Mouse (Mus musculus) ES-CJ7 (cell line): ENCODE measurements around the gene Mri1.

Source experiments
- DNase-seq: peaks from one replicate; pipeline ENCODE4 v3.0.0; 2011; ENCODE audit warnings: low read depth, low spot score

Mri1 gene

GRCm38 (mm10) chr8:84236998-84237473, 20.1 kb downstream of the Mri1 start, which contains the start of gene Zswim4:
Zswim4 (minus strand) TSS chr8:84237055.
- DNase-seq = peak; percentile 100

GRCm38 (mm10) chr8:84236410-84236997, 20.6 kb downstream of the Mri1 start:
- DNase-seq = no peak

- DNase-seq = no peak
Measured at GRCm38 (mm10) chr8:84235746-84236409, 21.2 kb downstream of the Mri1 start.

- no peak for DNase-seq
Measured at GRCm38 (mm10) chr8:84233055-84233454, 24.1 kb downstream of the Mri1 start.

- DNase-seq = peak; percentile 85
Measured at GRCm38 (mm10) chr8:84230735-84231134, 26.4 kb downstream of the Mri1 start.

- DNase-seq = peak; percentile 78
Measured at GRCm38 (mm10) chr8:84223322-84224029, 33.6 kb downstream of the Mri1 start.

GRCm38 (mm10) chr8:84222566-84223165, 34.5 kb downstream of the Mri1 start:
- DNase-seq = no peak

GRCm38 (mm10) chr8:84220105-84220504, 37.0 kb downstream of the Mri1 start:
- no peak for DNase-seq

GRCm38 (mm10) chr8:84218143-84218542, 39.0 kb downstream of the Mri1 start:
- DNase-seq = no peak

- no peak for DNase-seq
Measured at GRCm38 (mm10) chr8:84217206-84217605, 39.9 kb downstream of the Mri1 start.

GRCm38 (mm10) chr8:84213277-84213676, 43.8 kb downstream of the Mri1 start:
- no peak for DNase-seq

- no peak for DNase-seq
Measured at GRCm38 (mm10) chr8:84211881-84212563, 45.1 kb downstream of the Mri1 start.

- DNase-seq = no peak
Measured at GRCm38 (mm10) chr8:84211202-84211601, 45.9 kb downstream of the Mri1 start.

- peak; percentile 80 for DNase-seq
Measured at GRCm38 (mm10) chr8:84210167-84210791, 46.8 kb downstream of the Mri1 start.

GRCm38 (mm10) chr8:84208381-84209380, 48.4 kb downstream of the Mri1 start:
- DNase-seq = no peak

- no peak for DNase-seq
Measured at GRCm38 (mm10) chr8:84207811-84208210, 49.3 kb downstream of the Mri1 start.

- peak; percentile 77 for DNase-seq
Measured at GRCm38 (mm10) chr8:84206666-84207065, 50.5 kb downstream of the Mri1 start.

- no peak for DNase-seq
Measured at GRCm38 (mm10) chr8:84205073-84205472, 52.1 kb downstream of the Mri1 start.

- peak; percentile 66 for DNase-seq
Measured at GRCm38 (mm10) chr8:84203975-84204772, 53.0 kb downstream of the Mri1 start.
